Mouse (Mus musculus): ENCODE measurements around the gene Bhlhe41. TPM values are rescaled to one million over a fixed set of nuclear protein-coding genes. Genes with fewer than 3 reads are reported as not detected.

Gene Bhlhe41
- polyA plus RNA-seq, 1 experiment from 2014 or later, result 8.2 TPM

- WGBS, result 90% methylated on average over 7 of the region's 7 CpGs
Observed at GRCm38 (mm10) chr6:145852708-145853107, 12.7 kb downstream of the Bhlhe41 start.

GRCm38 (mm10) chr6:145851956-145852355 lies 13.4 kb downstream of the Bhlhe41 start:
- H3K9ac ChIP-seq, result no peak overlapping the region
- H3K9me3 ChIP-seq, result no peaks in the 10 kb centered on the region
- WGBS, result 89% methylated on average over 11 of the region's 11 CpGs
- H3K36me3 ChIP-seq (replicated peaks), result no peaks in the 10 kb centered on the region
- no peak overlapping the region for H3K27ac ChIP-seq
- no peak overlapping the region for H3K4me2 ChIP-seq
- ATAC-seq (replicated peaks), result no peak
- H3K27me3 ChIP-seq (replicated peaks), result 0 out of 2 replicates have a peak, but pooled peaks cover 3% of the 10 kb centered on the region
- H3K4me3 ChIP-seq, result no peak overlapping the region
- H3K4me1 ChIP-seq, result peaks cover 17% of the 10 kb centered on the region

More at GRCm38 (mm10) chr6:145852708-145853107, 12.7 kb downstream of the Bhlhe41 start:
- H3K9me3 ChIP-seq, result no peaks in the 10 kb centered on the region
- H3K4me1 ChIP-seq, result peaks cover 17% of the 10 kb centered on the region
- no peak for ATAC-seq (replicated peaks)
- no peak overlapping the region for H3K4me2 ChIP-seq
- H3K36me3 ChIP-seq (replicated peaks), result no peaks in the 10 kb centered on the region
- no peak overlapping the region for H3K27ac ChIP-seq
- H3K27me3 ChIP-seq (replicated peaks), result 0 out of 2 replicates have a peak, but pooled peaks cover 4% of the 10 kb centered on the region
- H3K9ac ChIP-seq, result no peak overlapping the region
- H3K4me3 ChIP-seq, result no peak overlapping the region

GRCm38 (mm10) chr6:145850789-145851188 lies 14.6 kb downstream of the Bhlhe41 start:
- ATAC-seq (replicated peaks), result no peak
- no peaks in the 10 kb centered on the region for H3K36me3 ChIP-seq (replicated peaks)
- H3K9ac ChIP-seq, result no peak overlapping the region
- 62% methylated on average over 2 of the region's 2 CpGs for WGBS
- no peaks in the 10 kb centered on the region for H3K9me3 ChIP-seq
- H3K4me1 ChIP-seq, result peaks cover 11% of the 10 kb centered on the region
- no peak overlapping the region for H3K4me2 ChIP-seq
- no peak overlapping the region for H3K27ac ChIP-seq
- no peak overlapping the region for H3K4me3 ChIP-seq
- H3K27me3 ChIP-seq (replicated peaks), result 0 out of 2 replicates have a peak, but pooled peaks cover 3% of the 10 kb centered on the region

- H3K4me3 ChIP-seq, result no peak overlapping the region
- H3K4me2 ChIP-seq, result no peak overlapping the region
- no peaks in the 10 kb centered on the region for H3K9me3 ChIP-seq
- no peak overlapping the region for H3K9ac ChIP-seq
- H3K36me3 ChIP-seq (replicated peaks), result no peaks in the 10 kb centered on the region
- 0 out of 2 replicates have a peak, but pooled peaks cover 3% of the 10 kb centered on the region for H3K27me3 ChIP-seq (replicated peaks)
- H3K27ac ChIP-seq, result no peak overlapping the region
- H3K4me1 ChIP-seq, result no peaks in the 10 kb centered on the region
- WGBS, result 87% methylated on average over 8 of the region's 8 CpGs
- no peak for ATAC-seq (replicated peaks)
Observed at GRCm38 (mm10) chr6:145847661-145848060, 17.7 kb downstream of the Bhlhe41 start.

- H3K27me3 ChIP-seq (replicated peaks), result 0 out of 2 replicates have a peak, but pooled peaks cover 3% of the 10 kb centered on the region
- H3K9me3 ChIP-seq, result no peaks in the 10 kb centered on the region
- no peak overlapping the region for H3K27ac ChIP-seq
- 93% methylated on average over 6 of the region's 6 CpGs for WGBS
- no peak overlapping the region for H3K4me3 ChIP-seq
- H3K4me2 ChIP-seq, result no peak overlapping the region
- ATAC-seq (replicated peaks), result no peak
- H3K9ac ChIP-seq, result no peak overlapping the region
- no peaks in the 10 kb centered on the region for H3K4me1 ChIP-seq
- no peaks in the 10 kb centered on the region for H3K36me3 ChIP-seq (replicated peaks)
Observed at GRCm38 (mm10) chr6:145846948-145847347, 18.4 kb downstream of the Bhlhe41 start.

- Histone ChIP-seq H3K9me3 (no peaks in the 10 kb centered on the region), H3K27me3 (replicated peaks) (0 out of 2 replicates have a peak, but pooled peaks cover 3% of the 10 kb centered on the region), H3K27ac (no peak overlapping the region), H3K4me2 (no peak overlapping the region), H3K9ac (no peak overlapping the region), H3K4me3 (no peak overlapping the region), H3K36me3 (replicated peaks) (no peaks in the 10 kb centered on the region), H3K4me1 (no peaks in the 10 kb centered on the region)
- no peak for ATAC-seq (replicated peaks)
- 96% methylated on average over 1 of the region's 1 CpGs for WGBS
Observed at GRCm38 (mm10) chr6:145846076-145846475, 19.3 kb downstream of the Bhlhe41 start.

- Histone ChIP-seq H3K4me2 (no peak overlapping the region), H3K36me3 (replicated peaks) (no peaks in the 10 kb centered on the region), H3K9ac (no peak overlapping the region), H3K4me3 (no peak overlapping the region), H3K27ac (no peak overlapping the region), H3K4me1 (no peaks in the 10 kb centered on the region), H3K9me3 (no peaks in the 10 kb centered on the region), H3K27me3 (replicated peaks) (no peaks in the 10 kb centered on the region)
- ATAC-seq (replicated peaks), result no peak
- WGBS, result 60% methylated on average over 5 of the region's 5 CpGs
Observed at GRCm38 (mm10) chr6:145845611-145846010, 19.7 kb downstream of the Bhlhe41 start.

GRCm38 (mm10) chr6:145835359-145835758 lies 30.0 kb downstream of the Bhlhe41 start:
- H3K4me2 ChIP-seq, result no peak overlapping the region
- H3K36me3 ChIP-seq (replicated peaks), result no peaks in the 10 kb centered on the region
- no peak overlapping the region for H3K9ac ChIP-seq
- ATAC-seq (replicated peaks), result no peak
- H3K27me3 ChIP-seq (replicated peaks), result no peaks in the 10 kb centered on the region
- no peak overlapping the region for H3K27ac ChIP-seq
- H3K4me3 ChIP-seq, result no peak overlapping the region
- WGBS, result 55% methylated on average over 6 of the region's 6 CpGs
- no peaks in the 10 kb centered on the region for H3K4me1 ChIP-seq
- no peaks in the 10 kb centered on the region for H3K9me3 ChIP-seq

- H3K36me3 ChIP-seq (replicated peaks), result no peaks in the 10 kb centered on the region
- H3K4me3 ChIP-seq, result no peak overlapping the region
- H3K9me3 ChIP-seq, result no peaks in the 10 kb centered on the region
- no peak overlapping the region for H3K27ac ChIP-seq
- WGBS, result 67% methylated on average over 8 of the region's 8 CpGs
- ATAC-seq (replicated peaks), result no peak
- H3K27me3 ChIP-seq (replicated peaks), result no peaks in the 10 kb centered on the region
- no peak overlapping the region for H3K4me2 ChIP-seq
- no peaks in the 10 kb centered on the region for H3K4me1 ChIP-seq
- H3K9ac ChIP-seq, result no peak overlapping the region
Observed at GRCm38 (mm10) chr6:145832927-145833326, 32.4 kb downstream of the Bhlhe41 start.

- Histone ChIP-seq H3K36me3 (replicated peaks) (no peaks in the 10 kb centered on the region), H3K9me3 (no peaks in the 10 kb centered on the region), H3K27me3 (replicated peaks) (no peaks in the 10 kb centered on the region), H3K4me1 (no peaks in the 10 kb centered on the region), H3K4me2 (no peak overlapping the region), H3K4me3 (no peak overlapping the region), H3K27ac (no peak overlapping the region), H3K9ac (no peak overlapping the region)
- 66% methylated on average over 9 of the region's 9 CpGs for WGBS
- no peak for ATAC-seq (replicated peaks)
Observed at GRCm38 (mm10) chr6:145830617-145831016, 34.7 kb downstream of the Bhlhe41 start.

GRCm38 (mm10) chr6:145830117-145830516 lies 35.2 kb downstream of the Bhlhe41 start:
- Histone ChIP-seq H3K9ac (no peak overlapping the region), H3K27me3 (replicated peaks) (no peaks in the 10 kb centered on the region), H3K4me1 (no peaks in the 10 kb centered on the region), H3K9me3 (no peaks in the 10 kb centered on the region), H3K36me3 (replicated peaks) (no peaks in the 10 kb centered on the region), H3K4me2 (no peak overlapping the region), H3K4me3 (no peak overlapping the region), H3K27ac (no peak overlapping the region)
- 18% methylated on average over 8 of the region's 8 CpGs for WGBS
- peak; percentile 65; the same call in 1 of the 2 replicates for ATAC-seq (replicated peaks)

- Histone ChIP-seq H3K4me3 (no peak overlapping the region), H3K27me3 (replicated peaks) (no peaks in the 10 kb centered on the region), H3K9me3 (no peaks in the 10 kb centered on the region), H3K9ac (no peak overlapping the region), H3K36me3 (replicated peaks) (no peaks in the 10 kb centered on the region), H3K4me2 (no peak overlapping the region), H3K27ac (no peak overlapping the region), H3K4me1 (no peaks in the 10 kb centered on the region)
- no peak for ATAC-seq (replicated peaks)
- WGBS, result 82% methylated on average over 16 of the region's 16 CpGs
Observed at GRCm38 (mm10) chr6:145829062-145829835, 36.1 kb downstream of the Bhlhe41 start.

- 91% methylated on average over 4 of the region's 4 CpGs for WGBS
- no peak overlapping the region for H3K4me2 ChIP-seq
- no peaks in the 10 kb centered on the region for H3K36me3 ChIP-seq (replicated peaks)
- ATAC-seq (replicated peaks), result no peak
- no peaks in the 10 kb centered on the region for H3K27me3 ChIP-seq (replicated peaks)
- no peaks in the 10 kb centered on the region for H3K4me1 ChIP-seq
- no peak overlapping the region for H3K9ac ChIP-seq
- no peak overlapping the region for H3K4me3 ChIP-seq
- H3K9me3 ChIP-seq, result no peaks in the 10 kb centered on the region
- H3K27ac ChIP-seq, result no peak overlapping the region
Observed at GRCm38 (mm10) chr6:145826305-145826704, 39.1 kb downstream of the Bhlhe41 start.
